Mouse (Mus musculus) mouse trophoblast stem cell (cell line): ENCODE measurements around the gene Cdc42bpb.

Experiments
- in situ Hi-C, 2 experiments: fragments of 300-500 bp; cut with MseI, MboI; formaldehyde crosslinking; loops; 2 replicates in 1 of 2; 3 replicates in 1 of 2; pipeline ENCODE4 v1.15.1; 2025

Cdc42bpb gene

DNA sequence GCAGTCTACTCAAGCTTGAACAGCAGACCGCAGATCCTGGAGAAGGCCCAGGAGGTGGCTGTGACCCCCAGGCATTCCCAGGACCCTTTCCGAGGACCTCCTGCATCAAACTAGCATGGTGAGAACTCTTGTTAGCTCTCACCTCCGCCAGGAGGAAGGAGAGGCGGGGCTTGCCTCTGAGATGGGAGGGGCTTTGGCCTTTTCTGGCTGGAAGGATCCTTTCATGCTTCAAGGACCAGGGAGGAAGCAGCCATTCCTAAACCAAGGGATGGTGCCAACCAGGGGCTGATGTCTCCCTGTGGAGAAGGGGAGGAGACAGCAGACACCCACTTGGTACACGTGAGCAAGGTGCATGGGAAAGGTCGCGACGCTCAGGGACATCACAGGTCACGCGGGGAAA lies 93.0 kb downstream of the Cdc42bpb start:
- in situ Hi-C loops = no loop called here

DNA sequence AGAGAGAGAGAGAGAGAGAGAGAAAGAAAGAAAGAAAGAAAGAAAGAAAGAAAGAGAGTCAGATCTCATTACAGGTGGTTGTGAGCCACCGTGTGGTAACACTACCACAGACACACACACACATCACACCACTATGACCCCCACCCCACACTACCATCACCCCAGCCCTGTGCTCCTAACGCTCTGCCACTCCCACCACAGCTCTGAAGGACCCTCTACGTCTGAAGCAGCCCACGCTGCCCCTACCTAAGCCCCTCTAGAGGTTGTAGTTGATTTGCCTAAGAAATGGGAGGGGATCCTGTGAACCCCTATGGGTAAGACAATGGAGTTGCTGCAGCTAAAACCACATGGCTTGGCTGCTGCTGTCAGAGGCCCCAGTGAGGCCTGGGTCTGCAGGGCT lies 93.9 kb downstream of the Cdc42bpb start:
- in situ Hi-C loops = no loop called here

DNA sequence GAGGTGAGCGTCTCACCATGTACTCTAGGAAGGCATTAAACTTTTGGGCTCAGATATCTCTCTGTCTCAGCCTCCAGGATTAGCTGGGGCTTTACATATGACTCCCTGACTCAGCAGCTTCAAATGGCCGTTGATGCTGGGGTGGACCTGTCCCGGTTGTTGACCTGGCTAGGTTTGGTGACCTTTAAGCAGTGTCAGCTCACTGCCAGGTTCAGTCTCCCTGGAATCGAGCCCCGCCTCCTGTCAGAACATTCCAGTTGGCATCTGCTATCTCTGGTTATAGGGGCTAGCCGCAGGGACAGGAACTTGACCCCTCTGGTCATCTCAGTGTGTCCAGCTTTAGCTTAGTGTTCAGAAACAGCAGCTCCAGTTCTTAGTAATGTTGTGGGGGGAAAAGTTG lies 101.1 kb downstream of the Cdc42bpb start:
- in situ Hi-C loops = no loop called here

DNA sequence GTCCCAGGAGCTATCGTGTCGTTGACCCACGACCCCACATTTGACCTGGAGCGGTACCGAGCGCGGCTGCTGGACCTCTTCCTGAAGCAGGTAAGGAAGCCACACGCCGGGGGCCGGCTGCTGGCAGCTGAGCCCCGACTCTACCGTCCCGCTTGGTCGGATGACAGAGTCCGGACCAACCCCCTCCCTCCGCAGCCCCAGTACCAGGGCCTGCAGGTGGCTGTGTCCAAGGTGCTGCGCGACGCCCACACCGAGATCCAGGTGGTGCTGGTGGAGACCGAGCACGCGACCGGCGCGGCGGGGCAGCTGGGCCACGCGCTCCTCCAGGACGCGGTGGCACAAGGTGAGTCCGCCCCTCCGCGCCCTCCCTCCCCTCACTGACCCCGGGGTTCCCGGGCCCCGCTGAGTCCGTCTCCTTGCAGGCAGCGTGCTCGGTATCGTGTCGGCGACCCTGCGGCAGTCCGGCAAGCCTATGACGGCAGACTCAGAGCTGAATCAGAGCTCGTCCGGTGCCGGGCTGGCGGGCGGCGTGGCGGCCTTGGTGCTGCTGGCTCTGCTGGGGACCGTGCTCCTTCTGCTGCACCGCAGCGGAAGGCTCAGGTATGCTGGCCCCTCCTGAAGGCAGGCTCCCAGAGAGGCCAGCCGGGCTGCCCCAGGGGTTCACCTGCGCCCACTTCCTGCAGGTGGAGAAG lies 102.2 kb downstream of the Cdc42bpb start:
- in situ Hi-C loops = no loop called here

DNA sequence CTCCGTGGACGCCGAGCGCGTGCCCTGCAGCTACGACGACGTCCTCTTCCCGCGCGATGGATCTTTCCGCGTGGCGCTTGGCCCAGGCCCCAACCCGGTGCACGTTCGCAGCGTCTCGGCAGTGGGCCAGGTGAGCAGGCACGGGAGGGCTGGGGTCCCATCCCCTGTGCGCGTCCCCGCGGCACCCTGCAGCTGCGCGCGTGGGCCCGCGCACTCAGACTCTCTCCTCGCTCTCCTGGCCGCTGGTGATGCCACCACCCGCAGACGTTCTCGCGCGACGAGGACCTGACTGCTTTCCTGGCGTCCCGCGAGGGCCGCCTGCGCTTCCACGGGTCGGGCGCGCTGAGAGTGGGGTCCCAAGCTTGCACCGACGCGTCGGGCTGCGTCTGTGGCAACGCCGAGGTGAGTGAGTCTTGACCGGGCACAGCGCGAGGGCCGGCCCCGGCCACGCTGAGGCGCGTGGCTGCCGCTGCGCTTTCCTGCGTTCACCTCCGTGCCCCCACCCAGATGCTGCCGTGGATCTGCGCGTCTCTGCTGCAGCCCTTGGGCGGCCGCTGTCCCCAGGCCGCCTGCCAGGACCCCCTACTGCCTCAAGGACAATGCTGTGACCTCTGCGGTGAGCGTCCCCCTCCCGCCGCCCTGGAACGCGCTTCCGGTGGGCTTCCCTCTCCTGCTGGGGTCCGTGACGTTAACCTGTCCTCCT lies 102.9 kb downstream of the Cdc42bpb start:
- in situ Hi-C loops = no loop called here

DNA sequence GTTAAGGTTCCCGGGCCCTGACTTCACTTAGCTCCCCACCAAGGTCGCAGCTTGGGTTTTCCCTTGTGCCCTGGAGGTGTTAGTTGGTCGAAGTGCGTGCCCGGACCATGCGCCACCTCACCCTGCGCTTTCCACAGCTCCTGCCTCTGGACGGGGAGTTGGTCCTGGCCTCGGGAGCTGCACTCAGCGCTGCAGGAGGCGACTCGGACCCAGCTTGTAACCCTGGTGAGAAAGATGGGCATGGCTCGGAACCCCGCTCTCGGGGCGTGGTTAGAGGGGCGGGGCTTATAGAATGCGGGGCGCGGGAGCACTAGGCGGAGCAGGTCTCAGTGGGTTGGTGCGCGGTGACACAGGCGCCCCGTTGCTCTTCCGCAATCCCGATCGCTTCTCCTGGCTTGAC lies 103.5 kb downstream of the Cdc42bpb start:
- in situ Hi-C loops = no loop called here

DNA sequence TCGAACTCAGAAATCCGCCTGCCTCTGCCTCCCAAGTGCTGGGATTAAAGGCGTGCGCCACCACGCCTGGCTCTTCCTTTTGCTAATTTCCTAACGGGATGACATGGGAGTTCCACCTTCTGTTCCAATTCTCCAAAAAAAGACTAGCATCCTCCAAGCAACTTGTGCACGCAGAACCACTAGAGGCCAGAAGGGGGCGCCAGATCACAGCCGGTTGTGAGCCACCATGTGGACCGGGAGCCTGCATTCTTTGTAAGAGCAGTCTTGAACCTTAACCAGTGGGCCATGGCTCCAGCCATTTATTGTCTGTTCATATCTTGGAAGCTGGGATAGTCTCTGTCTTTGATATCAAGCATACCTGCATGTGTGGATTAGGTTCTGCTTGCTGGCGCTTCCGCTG lies 105.1 kb downstream of the Cdc42bpb start:
- in situ Hi-C loops = no loop called here

DNA sequence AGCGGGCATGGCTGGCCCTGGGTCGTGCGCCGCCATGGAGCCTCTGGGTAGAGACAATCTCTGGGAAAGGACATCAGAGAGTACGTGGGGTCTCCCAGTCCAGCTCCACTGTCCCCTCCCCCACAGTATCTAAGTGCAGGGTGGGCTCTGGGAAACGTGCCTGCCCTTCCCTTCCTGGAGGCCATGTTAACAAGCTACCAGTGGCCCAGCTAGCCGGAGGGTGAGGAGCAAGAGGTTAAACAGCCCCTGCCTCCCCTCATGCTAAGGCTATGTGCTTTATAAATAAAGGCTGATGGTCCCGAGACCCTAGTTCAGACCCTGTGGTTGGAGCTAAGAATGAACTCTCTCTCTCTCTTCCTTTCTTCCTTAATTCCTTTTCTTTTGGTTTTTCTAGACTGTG lies 105.6 kb downstream of the Cdc42bpb start:
- in situ Hi-C loops = no loop called here

DNA sequence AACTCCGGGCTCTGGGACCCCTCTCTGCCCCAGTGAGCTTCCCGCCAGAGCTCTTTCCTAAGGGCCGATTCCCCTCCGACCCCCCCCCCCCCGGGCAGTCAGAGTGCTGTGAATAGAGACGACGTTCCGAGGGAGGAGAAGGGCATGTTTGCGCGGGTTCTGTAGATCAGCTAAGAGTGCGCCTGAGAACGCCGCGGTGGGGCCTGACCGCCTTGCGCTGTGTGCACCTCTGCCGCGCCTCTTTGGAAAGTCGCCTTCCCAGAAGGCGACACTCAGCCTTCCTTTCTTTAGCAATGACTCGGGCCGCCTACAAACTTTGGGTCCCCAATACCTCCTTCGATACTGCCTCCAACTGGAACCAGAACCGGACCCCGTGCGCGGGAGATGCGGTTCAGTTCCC lies 106.1 kb downstream of the Cdc42bpb start:
- in situ Hi-C loops = no loop called here

DNA sequence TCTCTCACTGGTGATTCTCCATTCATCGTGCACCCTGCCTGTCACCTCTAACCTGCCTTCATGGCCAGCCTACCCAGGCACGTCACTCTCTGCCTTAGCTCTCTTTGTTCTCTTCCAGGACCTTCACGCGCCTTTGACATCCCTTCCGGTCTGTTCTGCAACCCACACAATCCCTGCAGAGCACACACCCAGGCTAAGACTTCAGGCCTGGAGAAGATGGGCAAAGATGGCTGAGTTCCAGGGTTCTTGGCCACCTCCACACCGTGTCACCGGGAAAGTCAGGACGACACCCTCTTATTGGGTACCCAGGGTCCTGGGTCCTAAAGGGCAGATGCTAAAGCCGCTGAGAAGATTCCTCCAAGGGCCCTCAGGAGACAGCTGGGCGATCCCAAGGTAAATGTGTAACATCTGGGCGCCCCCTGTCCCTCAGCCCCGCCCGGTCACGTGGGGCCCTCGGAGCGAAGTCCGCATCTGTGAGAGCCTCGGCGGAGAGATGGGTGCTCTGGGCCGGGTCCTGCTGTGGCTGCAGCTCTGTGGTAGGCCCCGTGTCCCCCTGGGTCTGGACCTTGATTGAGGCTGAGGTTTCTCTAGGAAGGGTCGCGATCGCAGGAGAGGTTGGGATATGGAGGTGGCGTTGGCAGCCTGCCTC lies 106.8 kb downstream of the Cdc42bpb start, which contains the start of gene Amn:
Amn (plus strand) TSS at position 467 of the 649 bp plus-strand sequence.
- in situ Hi-C loops = no loop called here

DNA sequence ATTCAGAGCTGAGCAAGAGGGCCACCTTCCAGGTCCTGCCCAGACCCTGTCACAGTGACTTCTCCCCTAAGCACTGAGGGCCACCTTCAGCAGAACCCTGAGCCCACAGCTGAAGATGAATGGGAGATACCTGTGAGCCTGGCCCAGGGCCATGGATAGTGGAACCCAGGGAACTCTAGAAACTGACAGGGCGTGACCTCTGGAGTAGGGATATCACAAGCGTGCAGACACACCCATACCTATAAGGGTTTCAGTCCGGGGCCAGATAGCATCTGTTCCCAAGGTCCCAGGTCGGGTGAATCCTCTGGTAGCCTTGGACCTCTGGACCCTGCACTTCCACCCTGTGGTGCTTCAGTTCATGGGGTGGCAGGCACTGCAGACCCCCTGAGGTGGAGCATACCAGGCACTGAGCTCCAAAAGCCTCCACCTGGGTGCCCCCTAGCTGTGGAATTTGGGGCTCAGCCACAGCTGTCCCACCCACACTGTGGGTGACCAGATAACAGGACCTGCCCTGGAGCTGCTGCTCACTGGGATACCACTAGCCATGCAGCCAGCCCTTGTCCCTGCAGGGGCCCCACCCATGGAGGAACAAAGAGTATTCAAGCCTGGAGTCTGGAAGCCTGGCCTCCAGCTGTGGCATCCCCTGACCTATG lies 109.7 kb downstream of the Cdc42bpb start:
- in situ Hi-C loops = no loop called here

DNA sequence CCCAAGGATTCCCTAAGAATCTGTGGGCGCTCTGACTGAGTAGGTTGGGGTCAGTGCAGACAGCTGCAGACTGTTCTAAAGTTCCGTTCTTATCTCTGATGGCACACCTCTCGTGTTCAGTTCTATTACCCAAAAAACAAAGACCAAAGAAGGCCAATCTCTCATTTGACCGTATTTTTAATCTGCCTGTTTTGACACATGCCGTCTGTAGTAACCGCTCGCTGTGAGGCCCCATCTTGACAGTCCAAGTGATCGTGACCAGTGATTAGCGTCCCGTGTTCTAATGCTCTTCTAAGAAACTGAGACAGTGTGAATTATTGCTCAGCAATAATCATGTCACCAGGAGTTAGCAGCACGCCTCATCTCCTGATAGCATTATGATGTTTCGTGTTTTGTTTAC lies 110.9 kb downstream of the Cdc42bpb start:
- in situ Hi-C loops = no loop called here

DNA sequence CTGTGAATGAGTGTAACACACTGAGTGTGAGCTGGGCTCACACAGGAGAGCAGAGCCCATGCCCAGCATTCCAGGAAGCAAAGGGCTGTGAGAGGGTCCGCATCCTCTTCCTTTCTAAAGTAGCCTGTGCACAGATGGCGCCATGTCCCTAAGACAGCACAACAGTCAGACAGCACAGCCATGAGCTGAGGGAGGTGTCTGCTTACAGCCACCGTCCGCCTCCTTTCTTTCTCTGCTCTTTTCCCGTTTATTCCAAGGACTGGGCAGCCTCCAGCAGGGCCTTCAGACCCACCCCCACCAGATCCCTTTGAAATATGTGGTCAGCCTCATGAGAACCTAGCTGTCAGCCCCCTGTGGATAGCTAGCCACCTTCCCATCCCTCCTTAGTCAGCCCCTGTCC lies 112.3 kb downstream of the Cdc42bpb start:
- in situ Hi-C loops = no loop called here

DNA sequence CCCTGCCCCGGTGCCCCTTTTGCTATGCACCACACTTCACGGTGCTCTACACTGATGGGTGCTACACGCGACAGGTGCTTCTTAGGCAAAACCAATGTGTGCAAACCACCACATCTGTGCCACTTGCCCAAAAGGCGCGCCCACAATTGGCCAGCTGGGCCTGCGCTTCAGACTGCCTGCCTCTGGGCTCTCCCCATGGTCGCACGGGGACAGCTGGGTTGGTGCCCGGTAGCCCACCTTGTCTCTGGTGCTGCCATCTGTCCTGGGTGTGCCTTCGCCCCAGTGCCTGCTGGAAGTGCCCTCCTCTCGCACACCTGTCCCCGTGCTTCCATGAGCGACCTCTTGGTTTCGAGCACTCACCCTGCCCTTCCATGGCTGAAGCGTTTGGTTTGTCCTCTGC lies 113.9 kb downstream of the Cdc42bpb start:
- in situ Hi-C loops = no loop called here

DNA sequence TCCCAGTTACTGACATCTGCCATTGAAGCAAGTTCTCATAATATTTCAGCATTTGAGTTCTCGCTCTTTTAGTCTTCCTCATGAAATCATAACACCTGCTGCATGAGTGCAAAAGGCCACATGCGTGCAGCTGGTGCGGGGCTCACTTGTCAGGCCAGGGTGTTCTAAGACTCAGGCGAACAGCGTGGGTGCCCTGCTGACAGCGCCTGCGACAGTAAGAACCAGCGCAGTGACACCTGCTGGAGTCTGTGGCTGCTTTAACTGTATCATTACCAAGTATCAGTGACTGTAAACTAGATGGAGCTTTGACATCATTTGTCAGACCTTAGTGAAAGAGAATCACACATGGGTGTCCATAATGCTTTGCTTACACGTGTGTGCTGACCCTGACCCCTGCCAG lies 126.3 kb downstream of the Cdc42bpb start:
- in situ Hi-C loops = no loop called here

DNA sequence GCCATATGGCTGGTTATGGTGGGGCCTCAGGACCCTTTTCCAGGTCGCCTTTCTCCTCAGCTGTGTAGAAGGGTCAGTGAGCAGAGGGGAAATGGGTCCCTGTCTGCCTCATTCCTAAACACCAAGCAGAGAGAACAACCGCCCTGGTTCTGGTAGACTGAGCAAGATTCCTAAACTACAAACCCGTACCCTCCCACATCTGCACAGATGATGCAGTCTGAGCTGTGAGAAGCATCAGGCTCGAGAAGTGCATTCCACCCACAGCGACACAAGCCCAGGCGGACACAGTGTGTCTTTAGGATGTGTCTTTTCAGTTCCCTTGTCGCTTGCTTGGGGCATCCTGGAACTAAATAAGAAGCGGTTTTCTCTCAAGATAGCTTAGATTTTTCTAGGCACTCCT lies 127.4 kb downstream of the Cdc42bpb start:
- in situ Hi-C loops = no loop called here

DNA sequence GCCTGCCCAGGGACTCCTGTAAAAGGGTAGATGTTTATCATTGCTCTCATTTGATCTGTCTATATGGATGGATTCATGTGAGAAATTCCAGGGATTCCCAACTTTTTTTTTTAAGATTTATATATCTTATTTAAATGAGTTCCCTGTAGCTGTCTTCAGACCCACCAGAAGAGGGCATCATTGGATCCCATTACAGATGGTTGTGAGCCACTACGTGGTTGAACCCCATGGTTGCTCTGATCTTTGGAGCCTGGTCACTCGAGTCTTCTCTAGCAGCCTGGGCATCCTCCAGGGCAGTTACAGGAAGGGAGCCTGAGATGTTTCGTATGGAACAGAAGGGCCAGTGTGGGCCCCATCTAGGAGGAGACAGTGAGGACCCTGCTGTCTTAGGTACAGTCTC lies 128.4 kb downstream of the Cdc42bpb start:
- in situ Hi-C loops = no loop called here

DNA sequence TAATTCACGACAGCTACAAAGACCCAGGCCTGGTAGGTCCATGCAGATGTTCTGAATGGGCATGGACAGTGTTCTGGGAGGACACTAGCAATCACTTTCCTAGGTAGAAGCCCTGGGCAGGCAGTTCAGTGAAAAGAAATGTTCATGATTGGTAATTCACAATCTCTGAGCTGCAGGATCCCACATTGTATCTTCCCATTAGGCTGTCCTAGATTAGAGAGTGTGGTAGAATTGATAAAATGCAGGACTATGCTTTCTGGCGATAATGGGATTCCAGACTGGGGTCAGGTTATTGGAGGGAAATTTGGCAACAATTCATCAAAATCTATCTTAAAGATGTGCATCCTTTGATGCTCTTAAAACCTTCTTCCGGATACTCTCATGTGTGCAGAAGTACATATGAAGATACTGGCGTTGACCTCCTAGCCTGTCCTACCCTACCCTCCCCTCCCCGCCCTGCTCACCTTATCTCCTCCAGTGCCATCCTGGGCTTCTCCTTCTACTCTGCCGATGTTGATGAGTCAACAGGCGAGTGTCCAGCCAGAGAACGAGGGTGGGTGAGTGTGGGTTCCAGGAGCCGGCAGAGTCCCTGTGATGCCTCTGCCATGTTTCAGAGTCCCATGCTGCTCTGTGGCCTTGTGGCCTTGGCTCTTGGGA lies 130.6 kb downstream of the Cdc42bpb start:
- in situ Hi-C loops = no loop called here

DNA sequence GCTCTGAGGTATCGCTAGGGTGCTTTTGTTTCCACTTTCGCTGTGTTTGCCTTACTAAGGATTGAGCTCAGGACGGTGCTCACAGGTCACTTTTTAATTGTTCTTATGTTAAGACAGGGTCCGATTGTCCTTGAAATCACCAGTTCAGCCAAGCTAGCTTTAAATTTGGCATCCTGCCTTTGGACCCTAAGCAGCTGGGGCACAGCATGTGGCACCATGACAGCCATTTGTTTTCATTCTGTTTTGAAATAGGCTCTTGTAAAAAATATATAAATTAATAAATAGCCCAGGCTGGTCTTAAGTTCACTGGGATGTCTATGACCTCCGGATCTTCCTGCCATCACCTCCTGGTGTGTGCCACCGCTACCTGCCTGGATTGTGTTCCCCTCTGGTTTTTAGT lies 132.4 kb downstream of the Cdc42bpb start:
- in situ Hi-C loops = no loop called here

DNA sequence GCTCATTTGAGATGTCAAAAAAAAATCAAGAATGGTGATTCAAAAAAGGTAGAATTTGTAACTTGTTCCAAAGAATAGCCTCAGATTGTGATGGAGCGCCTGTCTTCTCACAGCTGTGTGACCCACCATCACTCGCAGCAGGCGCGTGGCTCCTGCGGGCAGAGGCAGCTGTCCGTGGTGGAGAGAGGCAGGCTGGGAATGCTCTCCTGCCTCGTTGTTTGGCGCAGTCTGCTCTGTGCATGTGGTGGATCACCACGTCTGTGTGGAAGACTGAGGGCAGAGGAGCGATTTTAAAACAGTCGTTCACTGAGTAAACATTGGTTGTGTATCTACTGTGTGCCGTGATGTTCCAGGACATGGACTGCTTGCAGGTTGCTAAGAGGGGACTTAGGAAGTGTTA lies 133.8 kb downstream of the Cdc42bpb start:
- in situ Hi-C loops = no loop called here
